Mouse (Mus musculus) myocyte (in vitro differentiated cells): ENCODE data around the gene Sirpa. TPM values are rescaled to one million over a fixed set of nuclear protein-coding genes. Genes with fewer than 3 reads are reported as not detected.

ENCODE experiments used
- H3K27me3 ChIP-seq: one replicate; pipeline ENCODE4 v1.6.1; 2011; ENCODE audit not compliant: control insufficient read depth, insufficient read depth, insufficient read length
- H3K36me3 ChIP-seq: one replicate; pipeline ENCODE4 v1.6.1; 2011; ENCODE audit not compliant: control insufficient read depth, insufficient read depth
- H3K4me2 ChIP-seq: one replicate; pipeline ENCODE4 v1.6.1; 2011; ENCODE audit warnings: low read depth, control low read depth
- H3K4me3 ChIP-seq: one replicate; pipeline ENCODE4 v1.5.1; 2011; ENCODE audit warnings: mild to moderate bottlenecking, control low read depth, moderate library complexity
- H3K79me2 ChIP-seq: one replicate; pipeline ENCODE4 v1.6.1; 2011; ENCODE audit not compliant: control insufficient read depth, insufficient read depth
- H3ac ChIP-seq: one replicate; pipeline ENCODE4 v1.6.1; 2011; ENCODE audit not compliant: control insufficient read depth, insufficient read length
- CEBPB ChIP-seq: IDR thresholded peaks from 2 replicates; pipeline ENCODE4 v1.6.1; 2011; ENCODE audit warnings: mild to moderate bottlenecking, moderate library complexity; ENCODE audit not compliant: poor library complexity, insufficient read depth, severe bottlenecking
- E2F4 ChIP-seq: IDR thresholded peaks from one replicate; pipeline ENCODE4 v1.6.1; 2011; ENCODE audit warnings: mild to moderate bottlenecking, control low read depth, moderate library complexity; ENCODE audit not compliant: insufficient read depth
- MAX ChIP-seq: IDR thresholded peaks from one replicate; pipeline ENCODE4 v1.6.1; 2011; ENCODE audit warnings: low read depth, mild to moderate bottlenecking, control low read depth
- MYOD1 ChIP-seq, 3 experiments: IDR thresholded peaks; one replicate each; pipeline ENCODE4 v1.6.1; 2011; ENCODE audit warnings: control low read depth in 2 of 3, low read depth in 2 of 3, mild to moderate bottlenecking in 2 of 3, moderate library complexity in 1 of 3; ENCODE audit not compliant: insufficient read length in 2 of 3, control insufficient read depth in 1 of 3
- MYOG ChIP-seq, 3 experiments: IDR thresholded peaks; one replicate each; pipeline ENCODE4 v1.6.1; 2011; ENCODE audit warnings: control low read depth in 2 of 3, low read depth in 2 of 3, mild to moderate bottlenecking in 2 of 3; ENCODE audit not compliant: insufficient read length in 2 of 3, control insufficient read depth in 1 of 3, insufficient read depth in 1 of 3
- POLR2A ChIP-seq: IDR thresholded peaks from one replicate; pipeline ENCODE4 v1.6.1; 2011; ENCODE audit warnings: low read depth, mild to moderate bottlenecking, control low read depth, moderate library complexity; ENCODE audit not compliant: insufficient read length
- POLR2AphosphoS2 ChIP-seq: IDR thresholded peaks from one replicate; pipeline ENCODE4 v1.6.1; 2011; ENCODE audit warnings: low read depth, control low read depth; ENCODE audit not compliant: insufficient read length
- REST ChIP-seq: IDR thresholded peaks from one replicate; pipeline ENCODE4 v1.6.1; 2011; ENCODE audit warnings: mild to moderate bottlenecking, control low read depth, moderate library complexity; ENCODE audit not compliant: insufficient read depth, insufficient read length
- SRF ChIP-seq: IDR thresholded peaks from one replicate; pipeline ENCODE4 v1.6.1; 2011; ENCODE audit warnings: low read depth; ENCODE audit not compliant: control insufficient read depth, insufficient read length
- TCF12 ChIP-seq: IDR thresholded peaks from one replicate; pipeline ENCODE4 v1.6.1; 2011; ENCODE audit warnings: mild to moderate bottlenecking, control low read depth; ENCODE audit not compliant: poor library complexity, insufficient read depth, severe bottlenecking
- TCF3 ChIP-seq: IDR thresholded peaks from one replicate; pipeline ENCODE4 v1.6.1; 2011; ENCODE audit warnings: low read depth, control low read depth; ENCODE audit not compliant: insufficient read length
- USF1 ChIP-seq: IDR thresholded peaks from one replicate; pipeline ENCODE4 v1.6.1; 2011; ENCODE audit warnings: low read depth, mild to moderate bottlenecking, control low read depth, moderate library complexity
- polyA plus RNA-seq: library from polyadenylated mRNA; unstranded; fragments of >200 nt; fragmentation: generic; extraction: Trizol; gene quantifications from one replicate; pipeline ENCODE4 v1.2.1, GENCODE M21; 2012; ENCODE audit warnings: missing spikeins

The Sirpa gene
- polyA plus RNA-seq, 1 experiment = 0.53 TPM

GRCm38 (mm10) chr2:129606899-129607298 lies 14.3 kb downstream of the Sirpa start:
- no peaks in the 10 kb centered on the region for H3K36me3 ChIP-seq
- no peak overlapping the region for H3K4me3 ChIP-seq
- H3K79me2 ChIP-seq = no peaks in the 10 kb centered on the region
- no peak overlapping the region for H3K4me2 ChIP-seq
- no peak overlapping the region for H3ac ChIP-seq
- no peak for TF ChIP-seq REST
- no peak for TF ChIP-seq TCF12
- no peak for TF ChIP-seq E2F4
- no peak for TF ChIP-seq MAX
- TF ChIP-seq USF1 = no peak
- TF ChIP-seq TCF3 = no peak
- TF ChIP-seq MYOD1 (IDR thresholded peaks at IDR 0.05; ENCODE audit: control insufficient read depth in 1 of 3, insufficient read length in 2 of 3, low read depth in 2 of 3) = no peak
- no peak for TF ChIP-seq SRF
- no peak for TF ChIP-seq MYOG (IDR thresholded peaks at IDR 0.05; ENCODE audit: control insufficient read depth in 1 of 3, insufficient read depth in 1 of 3, insufficient read length in 2 of 3, low read depth in 2 of 3)
- no peak for TF ChIP-seq POLR2AphosphoS2
- TF ChIP-seq POLR2A = no peak
- TF ChIP-seq CEBPB = no peak
- H3K27me3 ChIP-seq = no peaks in the 10 kb centered on the region

- H3K4me2 ChIP-seq = no peak overlapping the region
- H3ac ChIP-seq = no peak overlapping the region
- no peak overlapping the region for H3K4me3 ChIP-seq
- H3K27me3 ChIP-seq = no peaks in the 10 kb centered on the region
- TF ChIP-seq POLR2A (no peak), SRF (no peak), MAX (no peak), TCF12 (no peak), E2F4 (no peak), MYOD1 (IDR thresholded peaks at IDR 0.05; ENCODE audit: control insufficient read depth in 1 of 3, insufficient read length in 2 of 3, low read depth in 2 of 3) (no peak)
- no peaks in the 10 kb centered on the region for H3K36me3 ChIP-seq
- no peaks in the 10 kb centered on the region for H3K79me2 ChIP-seq
Observed at GRCm38 (mm10) chr2:129613971-129614370, 21.3 kb downstream of the Sirpa start.

GRCm38 (mm10) chr2:129614482-129615185 lies 22.0 kb downstream of the Sirpa start:
- Histone ChIP-seq H3K4me3 (no peak overlapping the region), H3K27me3 (no peaks in the 10 kb centered on the region), H3K36me3 (no peaks in the 10 kb centered on the region), H3K79me2 (no peaks in the 10 kb centered on the region), H3ac (no peak overlapping the region), H3K4me2 (no peak overlapping the region)
- TF ChIP-seq SRF (no peak), MYOD1 (IDR thresholded peaks at IDR 0.05; ENCODE audit: control insufficient read depth in 1 of 3, insufficient read length in 2 of 3, low read depth in 2 of 3) (no peak), CEBPB (no peak), E2F4 (no peak), MAX (no peak), USF1 (no peak), POLR2A (no peak), REST (no peak), TCF3 (no peak), POLR2AphosphoS2 (no peak), TCF12 (no peak), MYOG (IDR thresholded peaks at IDR 0.05; ENCODE audit: control insufficient read depth in 1 of 3, insufficient read depth in 1 of 3, insufficient read length in 2 of 3, low read depth in 2 of 3) (no peak)

GRCm38 (mm10) chr2:129620148-129620547 lies 27.5 kb downstream of the Sirpa start:
- TF ChIP-seq POLR2AphosphoS2 = no peak
- no peak for TF ChIP-seq CEBPB
- no peak for TF ChIP-seq MYOG (IDR thresholded peaks at IDR 0.05; ENCODE audit: control insufficient read depth in 1 of 3, insufficient read depth in 1 of 3, insufficient read length in 2 of 3, low read depth in 2 of 3)
- no peak for TF ChIP-seq MYOD1 (IDR thresholded peaks at IDR 0.05; ENCODE audit: control insufficient read depth in 1 of 3, insufficient read length in 2 of 3, low read depth in 2 of 3)
- no peak for TF ChIP-seq USF1
- TF ChIP-seq REST = no peak
- TF ChIP-seq TCF12 = no peak
- TF ChIP-seq POLR2A = no peak
- no peak for TF ChIP-seq E2F4
- no peak for TF ChIP-seq MAX
- no peak for TF ChIP-seq TCF3
- TF ChIP-seq SRF = no peak
- Histone ChIP-seq H3ac (no peak overlapping the region), H3K4me3 (no peak overlapping the region), H3K27me3 (no peaks in the 10 kb centered on the region), H3K36me3 (no peaks in the 10 kb centered on the region), H3K79me2 (no peaks in the 10 kb centered on the region), H3K4me2 (no peak overlapping the region)
